Mouse (Mus musculus) ZHBTc4 (cell line): ENCODE results near the gene Kank2.

Experiments
- DNase-seq: peaks from one replicate; pipeline ENCODE4 v3.0.0-alpha.2; 2011; ENCODE audit warnings: low read depth, low spot score

Kank2 gene

DNA sequence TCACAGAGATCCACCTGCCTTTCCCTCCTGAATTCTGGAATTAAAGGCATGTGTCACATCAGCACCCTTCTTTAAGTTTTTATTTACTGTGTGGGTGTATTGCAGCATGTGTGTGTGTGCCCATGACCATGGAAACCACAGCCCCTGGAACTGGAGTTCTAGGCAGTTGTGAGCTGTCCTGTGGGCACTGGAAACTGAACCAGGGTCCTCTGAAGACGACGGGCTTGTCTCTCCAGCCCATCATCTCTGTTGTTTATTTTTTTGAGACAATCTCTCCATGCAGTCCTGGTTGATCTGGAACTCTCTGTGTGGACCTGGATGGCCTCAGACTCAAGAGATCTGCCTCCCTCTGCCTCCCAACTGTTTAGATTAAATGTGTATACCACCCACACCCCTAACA is 81.5 kb downstream of the Kank2 start:
- no peak for DNase-seq
